Mouse (Mus musculus) stomach, postnatal 0 days (tissue): ENCODE data around the gene Cdk11b. TPM values are rescaled to one million over a fixed set of nuclear protein-coding genes. Genes with fewer than 3 reads are reported as not detected.

ENCODE experiments used
- ATAC-seq: fragments of 200-750 bp; cut with Nextera tagmentation; 2 replicates; pipeline ENCODE4 v1.8.0; 2017; ENCODE audit not compliant: low FRiP score, low TSS enrichment
- DNase-seq: peaks from one replicate; pipeline ENCODE4 v3.0.0-alpha.2; 2016; ENCODE audit warnings: low spot score
- H3K27ac ChIP-seq: fragments of 300-500 bp; sonication (generic); replicated peaks from 2 replicates; pipeline ENCODE4 v1.5.1; 2014; ENCODE audit warnings: mild to moderate bottlenecking, control low read depth
- H3K27me3 ChIP-seq: fragments of 300-500 bp; sonication (generic); 2 replicates; pipeline ENCODE4 v1.6.1; 2014; ENCODE audit warnings: low read length; ENCODE audit not compliant: control insufficient read depth, insufficient read depth
- H3K36me3 ChIP-seq: fragments of 300-500 bp; sonication (generic); 2 replicates; pipeline ENCODE4 v1.6.1; 2014; ENCODE audit warnings: low read length, mixed read lengths; ENCODE audit not compliant: control insufficient read depth, insufficient read depth
- H3K4me1 ChIP-seq: fragments of 300-500 bp; sonication (generic); replicated peaks from 2 replicates; pipeline ENCODE4 v1.6.1; 2014; ENCODE audit warnings: antibody characterized with exemption; ENCODE audit not compliant: control insufficient read depth, insufficient read depth
- H3K4me2 ChIP-seq: fragments of 300-500 bp; sonication (generic); replicated peaks from 2 replicates; pipeline ENCODE4 v1.6.1; 2014; ENCODE audit warnings: low read depth, mild to moderate bottlenecking, control low read depth, moderate library complexity
- H3K4me3 ChIP-seq: fragments of 300-500 bp; sonication (generic); 2 replicates; pipeline ENCODE4 v1.5.1; 2014; ENCODE audit warnings: low read depth, low read length, control low read depth
- H3K9ac ChIP-seq: fragments of 300-500 bp; sonication (generic); 2 replicates; pipeline ENCODE4 v1.6.1; 2014; ENCODE audit warnings: mild to moderate bottlenecking, low read length, control low read depth, mixed read lengths
- H3K9me3 ChIP-seq: fragments of 300-500 bp; sonication (generic); 2 replicates; pipeline ENCODE4 v1.6.1; 2016; ENCODE audit warnings: low read length; ENCODE audit not compliant: control insufficient read depth
- CTCF ChIP-seq: IDR thresholded peaks from 2 replicates; pipeline ENCODE4 v1.5.1; 2016; ENCODE audit warnings: antibody characterized with exemption, low read depth, mild to moderate bottlenecking, moderate library complexity
- EP300 ChIP-seq: optimal IDR thresholded peaks from 2 replicates; pipeline ENCODE3; 2016; ENCODE audit warnings: antibody characterized with exemption
- WGBS: fragments of 180-500 bp; shearing (Covaris S2); extraction: QIAGEN DNeasy Blood & Tissue Kit; methylation state at CpG from one replicate; pipeline ENCODE4 v1.1.7; 2014; 5-methylcytosine and 5-hydroxymethylcytosine counted together
- polyA plus RNA-seq: library from polyadenylated mRNA; unstranded; fragments of >200 nt; fragmentation: Nextera tagmentation; extraction: Ambion mirVana; gene quantifications from 2 replicates; pipeline ENCODE4 v1.2.1, GENCODE M21; 2015

Gene Cdk11b
- polyA plus RNA-seq, 1 experiment from 2014 or later, result 46.9 TPM

- Histone ChIP-seq H3K27ac (peak within 1 kb of the TSS; percentile 98), H3K4me2 (peak within 1 kb of the TSS; percentile 97), H3K27me3 (no peaks in the 10 kb centered on the region), H3K4me1 (no peaks in the 10 kb centered on the region), H3K9me3 (no peaks in the 10 kb centered on the region), H3K9ac (peak within 1 kb of the TSS; percentile 97), H3K4me3 (peak within 1 kb of the TSS; percentile 90), H3K36me3 (no peaks in the 10 kb centered on the region)
- ATAC-seq, result peak; percentile 95
- TF ChIP-seq CTCF (peak; percentile 57), EP300 (no peak)
- under 1% methylated on average over 62 of the region's 65 CpGs for WGBS
- DNase-seq, result peak; percentile 98
Observed at GRCm38 (mm10) chr4:155601091-155601996, 23.3 kb upstream of the Cdk11b start, which contains the start of gene Slc35e2. Slc35e2 (plus strand) TSS chr4:155601416.

DNA sequence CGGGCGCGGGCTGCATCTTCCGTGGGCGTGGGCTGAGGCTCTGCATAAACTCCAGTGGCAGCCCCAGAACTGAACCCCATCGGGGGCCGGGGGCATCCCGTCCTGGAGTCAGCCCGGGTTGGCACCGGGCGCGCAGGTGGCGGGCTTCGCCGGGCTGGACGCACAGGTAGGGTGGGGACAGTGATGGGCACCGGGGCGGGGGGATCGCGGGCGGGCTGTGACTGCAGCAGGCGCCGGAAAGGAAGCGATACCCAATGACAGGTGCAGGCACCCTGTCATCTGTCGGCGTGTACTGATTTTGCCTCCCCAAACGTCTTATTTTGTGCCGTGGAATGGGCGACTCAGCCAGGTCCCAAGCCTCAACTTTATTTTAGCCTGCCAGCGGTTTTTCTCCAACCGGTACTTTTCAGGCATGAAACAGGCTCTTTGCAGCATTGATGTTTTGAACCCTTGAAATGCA is 22.6 kb upstream of the Cdk11b start:
- Histone ChIP-seq H3K27ac (peak overlapping the region; percentile 98), H3K36me3 (no peaks in the 10 kb centered on the region), H3K4me1 (no peaks in the 10 kb centered on the region), H3K9ac (peak overlapping the region; percentile 97), H3K4me3 (peak overlapping the region; percentile 90), H3K27me3 (no peaks in the 10 kb centered on the region), H3K4me2 (peak overlapping the region; percentile 97), H3K9me3 (no peaks in the 10 kb centered on the region)
- DNase-seq (no peak), ATAC-seq (no peak; the same call in 1 of the 2 replicates)
- under 1% methylated on average over 25 of the region's 31 CpGs for WGBS
- TF ChIP-seq EP300, result no peak
- no peak for TF ChIP-seq CTCF

GRCm38 (mm10) chr4:155602753-155603152 is 21.9 kb upstream of the Cdk11b start:
- Histone ChIP-seq H3K4me3 (no peak overlapping the region), H3K4me2 (no peak overlapping the region), H3K4me1 (no peaks in the 10 kb centered on the region), H3K9me3 (no peaks in the 10 kb centered on the region), H3K27me3 (no peaks in the 10 kb centered on the region), H3K9ac (no peak overlapping the region), H3K36me3 (no peaks in the 10 kb centered on the region), H3K27ac (no peak overlapping the region)
- DNase-seq (no peak), ATAC-seq (no peak)
- 82% methylated on average over 1 of the region's 1 CpGs for WGBS
- TF ChIP-seq EP300, result no peak
- no peak for TF ChIP-seq CTCF

- Histone ChIP-seq H3K27ac (no peak overlapping the region), H3K9me3 (no peaks in the 10 kb centered on the region), H3K9ac (no peak overlapping the region), H3K27me3 (no peaks in the 10 kb centered on the region), H3K4me2 (no peak overlapping the region), H3K4me1 (no peaks in the 10 kb centered on the region), H3K36me3 (no peaks in the 10 kb centered on the region), H3K4me3 (no peak overlapping the region)
- no peak for ATAC-seq
- WGBS, result 87% methylated on average over 5 of the region's 6 CpGs
- DNase-seq, result no peak
- no peak for TF ChIP-seq CTCF
- TF ChIP-seq EP300, result no peak
Observed at GRCm38 (mm10) chr4:155603801-155604200, 20.9 kb upstream of the Cdk11b start.

DNA sequence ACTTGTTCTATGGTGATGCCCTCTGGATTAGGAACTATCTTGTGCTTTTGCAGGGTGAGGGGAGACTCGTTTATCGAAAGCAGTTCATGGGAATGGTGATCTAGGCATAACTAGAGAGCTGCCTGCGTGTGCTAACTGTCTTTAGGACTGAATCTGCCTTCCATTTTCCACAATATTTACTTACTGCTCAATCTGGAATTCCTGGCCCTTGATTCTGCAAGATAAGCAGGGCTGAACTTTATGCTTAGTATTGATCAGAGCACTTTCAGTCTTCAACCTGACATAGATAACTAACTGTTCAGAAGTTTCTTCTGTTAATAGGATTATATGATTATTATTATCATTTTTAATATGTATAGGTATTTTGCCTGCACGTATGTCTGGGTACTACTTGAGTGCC is 19.5 kb upstream of the Cdk11b start:
- H3K36me3 ChIP-seq, result peaks cover 3% of the 10 kb centered on the region; the same call in 1 of the 2 replicates
- H3K9me3 ChIP-seq, result no peaks in the 10 kb centered on the region
- H3K4me2 ChIP-seq, result no peak overlapping the region
- no peak for DNase-seq
- TF ChIP-seq CTCF (no peak), EP300 (no peak)
- no peak overlapping the region for H3K27ac ChIP-seq
- H3K4me3 ChIP-seq, result no peak overlapping the region
- 74% methylated on average over 4 of the region's 4 CpGs for WGBS
- no peaks in the 10 kb centered on the region for H3K4me1 ChIP-seq
- ATAC-seq, result no peak
- no peaks in the 10 kb centered on the region for H3K27me3 ChIP-seq
- H3K9ac ChIP-seq, result no peak overlapping the region

DNA sequence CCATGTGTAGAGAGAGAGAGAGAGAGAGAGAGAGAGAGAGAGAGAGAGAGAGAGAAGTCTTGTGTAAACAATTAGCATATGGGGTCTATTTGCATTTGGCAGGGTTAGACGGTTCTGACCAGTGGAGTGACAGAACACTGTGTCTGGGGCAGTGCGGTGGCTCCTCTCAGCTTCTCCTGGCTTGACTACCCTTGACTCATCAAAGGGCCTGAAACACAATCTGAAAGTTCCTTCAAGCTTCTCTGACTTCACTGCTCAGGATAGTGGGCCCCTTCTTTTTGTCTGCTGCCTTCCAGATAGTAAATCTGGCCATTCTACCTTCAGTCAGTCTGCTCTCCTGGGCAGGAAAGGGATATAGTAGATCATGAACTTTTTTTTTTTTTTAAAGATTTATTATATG is 17.8 kb upstream of the Cdk11b start:
- Histone ChIP-seq H3K4me1 (no peaks in the 10 kb centered on the region), H3K36me3 (peaks cover 5% of the 10 kb centered on the region; the same call in 1 of the 2 replicates), H3K4me2 (no peak overlapping the region), H3K27me3 (no peaks in the 10 kb centered on the region), H3K27ac (no peak overlapping the region), H3K4me3 (no peak overlapping the region), H3K9ac (no peak overlapping the region), H3K9me3 (no peaks in the 10 kb centered on the region)
- TF ChIP-seq EP300 (no peak), CTCF (no peak)
- DNase-seq (no peak), ATAC-seq (no peak)
- 63% methylated on average over 2 of the region's 2 CpGs for WGBS
